Mouse (Mus musculus): Measurements from ENCODE around the gene Hist1h4a.

GRCm38 (mm10) chr13:23738677-23739068 lies 22.4 kb downstream of the Hist1h4a start, which contains the start of gene Hist1h1c:
- TF ChIP-seq CTCF (IDR thresholded peaks at IDR 0.05; ENCODE audit: insufficient read depth, low read depth, low read length) (no peak), POLR2A (IDR thresholded peaks at IDR 0.05; ENCODE audit: insufficient read depth, low read depth, low read length) (peak; percentile 97)
